In the genomic region with DNA sequence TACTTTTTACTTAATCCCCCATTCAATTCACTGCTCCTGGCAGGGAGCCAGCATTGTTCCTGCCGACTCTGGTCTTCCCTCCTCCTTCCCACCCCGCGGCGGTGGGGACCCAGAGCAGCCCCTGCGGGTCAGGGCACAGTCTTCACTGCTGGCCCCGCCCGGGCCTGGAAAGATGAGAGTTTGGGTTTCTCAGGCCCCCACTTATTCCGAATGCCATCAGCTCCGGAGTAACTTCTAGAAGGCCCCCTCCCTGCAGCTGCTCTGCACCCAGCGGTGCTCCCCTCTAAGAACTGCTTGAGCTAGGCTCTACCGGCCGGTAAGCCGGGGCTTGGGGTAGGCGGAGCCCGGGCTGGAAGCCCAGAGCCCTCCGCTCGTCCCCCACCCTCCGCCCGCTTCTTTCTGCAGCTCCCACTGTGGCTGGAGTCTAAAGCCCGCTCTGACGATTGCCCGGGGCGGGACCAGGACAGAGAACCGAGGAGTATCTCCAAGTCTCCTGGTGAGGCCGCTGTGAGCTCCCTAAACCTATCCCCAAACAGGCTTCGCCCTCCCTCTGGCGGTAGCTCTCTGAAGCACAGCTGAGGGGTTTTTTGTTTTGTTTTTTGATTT, we compare ENCODE assay signal across 8 mouse cellular contexts. TPM values are rescaled to one million over a fixed set of nuclear protein-coding genes. Genes with fewer than 3 reads are reported as not detected.
A peak's percentile ranks its signal among the peaks of the same experiment; 100 is the strongest.
DNase-seq lines count a peak whose midpoint lies in the region; ATAC-seq lines count a peak whose summit lies in the region.

No protein-coding gene starts in this region.

- H3K9ac ChIP-seq in heart, embryonic 14.5 days (ENCODE audit: low read length) = peak overlapping the region; percentile 85
- peak overlapping the region; percentile 55; the same call in 1 of the 2 replicates for H3K9ac ChIP-seq in liver, embryonic 12.5 days
- H3K9ac ChIP-seq in stomach, embryonic 14.5 days (replicated peaks; ENCODE audit: low read depth, low read length) = peak overlapping the region; percentile 52

- H3K27me3 ChIP-seq in heart, embryonic 14.5 days (ENCODE audit: control insufficient read depth, insufficient read depth, low read length) = peaks cover 4% of the 10 kb centered on the region; the same call in 1 of the 2 replicates
- peaks cover 64% of the 10 kb centered on the region for H3K27me3 ChIP-seq in liver, embryonic 12.5 days (replicated peaks)
- H3K27me3 ChIP-seq in stomach, embryonic 14.5 days (ENCODE audit: control insufficient read depth, insufficient read depth, low read length) = no peaks in the 10 kb centered on the region

- peak overlapping the region; percentile 57 for H3K4me3 ChIP-seq in brown adipose tissue, adult 24 weeks (ENCODE audit: insufficient read depth, low read depth, low read length)
- peak overlapping the region; percentile 57 to 66 for H3K4me3 ChIP-seq in heart, embryonic 14.5 days (ENCODE audit: control insufficient read depth in 1 of 2, insufficient read depth in 1 of 2, low read depth in 1 of 2, low read length in 2 of 2)
- H3K4me3 ChIP-seq in liver, embryonic 12.5 days = peak overlapping the region; percentile 46
- peak overlapping the region; percentile 35 for H3K4me3 ChIP-seq in stomach, embryonic 14.5 days (ENCODE audit: low read depth, low read length)

- ATAC-seq in CD4-positive, CD25-positive, alpha-beta regulatory T cell, adult 4 months = peak; percentile 97
- peak; percentile 96 for ATAC-seq in heart, embryonic 14.5 days (ENCODE audit: insufficient number of reproducible peaks, insufficient read depth, low FRiP score, low read depth)
- ATAC-seq in liver, embryonic 12.5 days = peak; percentile 87
- ATAC-seq in stomach, embryonic 14.5 days (ENCODE audit: insufficient number of reproducible peaks, insufficient read depth, low FRiP score, low read depth) = peak; percentile 97

- peak; percentile 85 for DNase-seq in fibroblast of lung, adult 2 months (ENCODE audit: low read depth)
- peak; percentile 95 for DNase-seq in kidney, postnatal 14 days
- DNase-seq in natural killer cell, adult 2 months (ENCODE audit: low spot score in 2 of 2) = peak; percentile 40 to 55

- 1% methylated on average over 27 of the region's 27 CpGs for WGBS in heart, embryonic 14.5 days
- WGBS in liver, embryonic 12.5 days (ENCODE audit: insufficient replicate concordance) = 0% methylated on average over 27 of the region's 27 CpGs
- under 1% methylated on average over 27 of the region's 27 CpGs for WGBS in stomach, embryonic 14.5 days

- no peaks in the 10 kb centered on the region for H3K9me3 ChIP-seq in heart, embryonic 14.5 days (ENCODE audit: control insufficient read depth, low read length)
- no peaks in the 10 kb centered on the region for H3K9me3 ChIP-seq in liver, embryonic 12.5 days (replicated peaks)
- H3K9me3 ChIP-seq in stomach, embryonic 14.5 days (ENCODE audit: control insufficient read depth, low read depth, low read length) = no peaks in the 10 kb centered on the region

- peak overlapping the region; percentile 89 for H3K4me2 ChIP-seq in heart, embryonic 14.5 days (ENCODE audit: low read length)
- H3K4me2 ChIP-seq in liver, embryonic 12.5 days = peak overlapping the region; percentile 72
- peak overlapping the region; percentile 66 for H3K4me2 ChIP-seq in stomach, embryonic 14.5 days (replicated peaks; ENCODE audit: low read depth, low read length)

- no peaks in the 10 kb centered on the region for H3K4me1 ChIP-seq in brown adipose tissue, adult 24 weeks (ENCODE audit: control insufficient read depth, insufficient read depth, insufficient read length, low read length)
- H3K4me1 ChIP-seq in heart, embryonic 14.5 days (ENCODE audit: control insufficient read depth in 2 of 2, insufficient read depth in 2 of 2, low read length in 2 of 2) = peaks cover 16 to 18% of the 10 kb centered on the region in 2 experiments
- H3K4me1 ChIP-seq in liver, embryonic 12.5 days = peaks cover 14% of the 10 kb centered on the region
- peaks cover 22% of the 10 kb centered on the region for H3K4me1 ChIP-seq in stomach, embryonic 14.5 days (ENCODE audit: control insufficient read depth, insufficient read depth, low read length)

- H3K27ac ChIP-seq in brown adipose tissue, adult 24 weeks (replicated peaks; ENCODE audit: low read depth, low read length) = no peak overlapping the region
- peak overlapping the region; percentile 93 to 96 for H3K27ac ChIP-seq in heart, embryonic 14.5 days (replicated peaks in 1 of 2; ENCODE audit: control insufficient read depth in 1 of 2, insufficient read depth in 1 of 2, low read depth in 2 of 2, low read length in 2 of 2)
- H3K27ac ChIP-seq in liver, embryonic 12.5 days = peak overlapping the region; percentile 68
- H3K27ac ChIP-seq in stomach, embryonic 14.5 days (ENCODE audit: low read length) = peak overlapping the region; percentile 98

- H3K36me3 ChIP-seq in heart, embryonic 14.5 days (ENCODE audit: control insufficient read depth, insufficient read depth, low read length) = no peaks in the 10 kb centered on the region
- no peaks in the 10 kb centered on the region for H3K36me3 ChIP-seq in liver, embryonic 12.5 days
- no peaks in the 10 kb centered on the region for H3K36me3 ChIP-seq in stomach, embryonic 14.5 days (ENCODE audit: control insufficient read depth, insufficient read depth, low read length)

RNA-seq across cellular contexts. Expression of gene Nes, which starts 10.2 kb away (rescaled TPM):
- not detected for polyA plus RNA-seq in CD4-positive, CD25-positive, alpha-beta regulatory T cell, adult 4 months (2017; shearing (Covaris generic))
- polyA plus RNA-seq in brown adipose tissue, adult 24 weeks (2012; ENCODE audit: insufficient read depth, insufficient read length, missing spikeins) = 7.6 and 8.4 TPM in 2 replicates
- 9.8 and 10.7 TPM in 2 replicates for polyA plus RNA-seq in heart, embryonic 14.5 days (2014; fragmentation: Nextera tagmentation; extraction: Ambion mirVana)
- 7.2 and 7.3 TPM in 2 replicates for polyA plus RNA-seq in liver, embryonic 12.5 days (2016; fragmentation: Nextera tagmentation; extraction: Ambion mirVana)
- 10.5 and 10.6 TPM in 2 replicates for polyA plus RNA-seq in stomach, embryonic 14.5 days (2014; fragmentation: Nextera tagmentation; extraction: Ambion mirVana)

RNA-seq across cellular contexts. Expression of gene Crabp2, which starts 12.2 kb away (rescaled TPM):
- polyA plus RNA-seq in CD4-positive, CD25-positive, alpha-beta regulatory T cell, adult 4 months (2017; shearing (Covaris generic)) = not detected
- not detected in 2 replicates for polyA plus RNA-seq in brown adipose tissue, adult 24 weeks (2012; ENCODE audit: insufficient read depth, insufficient read length, missing spikeins)
- 1.6 and 2.4 TPM in 2 replicates for polyA plus RNA-seq in heart, embryonic 14.5 days (2014; fragmentation: Nextera tagmentation; extraction: Ambion mirVana)
- 3.9 and 6.5 TPM in 2 replicates for polyA plus RNA-seq in liver, embryonic 12.5 days (2016; fragmentation: Nextera tagmentation; extraction: Ambion mirVana)
- polyA plus RNA-seq in stomach, embryonic 14.5 days (2014; fragmentation: Nextera tagmentation; extraction: Ambion mirVana) = 30.7 and 44.1 TPM in 2 replicates

RNA-seq across cellular contexts. Expression of gene Rrnad1, which starts 30.2 kb away (rescaled TPM):
- polyA plus RNA-seq in CD4-positive, CD25-positive, alpha-beta regulatory T cell, adult 4 months (2017; shearing (Covaris generic)) = 10 to 100 TPM; 24.4 to 28.2 TPM
- 4.5 and 6.7 TPM in 2 replicates for polyA plus RNA-seq in brown adipose tissue, adult 24 weeks (2012; ENCODE audit: insufficient read depth, insufficient read length, missing spikeins)
- 10.9 and 14.4 TPM in 2 replicates for polyA plus RNA-seq in heart, embryonic 14.5 days (2014; fragmentation: Nextera tagmentation; extraction: Ambion mirVana)
- polyA plus RNA-seq in liver, embryonic 12.5 days (2016; fragmentation: Nextera tagmentation; extraction: Ambion mirVana) = 11.1 and 11.4 TPM in 2 replicates
- 17.9 and 20.0 TPM in 2 replicates for polyA plus RNA-seq in stomach, embryonic 14.5 days (2014; fragmentation: Nextera tagmentation; extraction: Ambion mirVana)

RNA-seq across cellular contexts. Expression of gene Isg20l2, which starts 30.6 kb away (rescaled TPM):
- 10 to 100 TPM in 1 of 2 experiments, 1 to 10 TPM in 1; 8.5 to 15.1 TPM for polyA plus RNA-seq in CD4-positive, CD25-positive, alpha-beta regulatory T cell, adult 4 months (2017; shearing (Covaris generic))
- polyA plus RNA-seq in brown adipose tissue, adult 24 weeks (2012; ENCODE audit: insufficient read depth, insufficient read length, missing spikeins) = 6.7 and 7.9 TPM in 2 replicates
- 18.5 and 19.3 TPM in 2 replicates for polyA plus RNA-seq in heart, embryonic 14.5 days (2014; fragmentation: Nextera tagmentation; extraction: Ambion mirVana)
- polyA plus RNA-seq in liver, embryonic 12.5 days (2016; fragmentation: Nextera tagmentation; extraction: Ambion mirVana) = 51.9 and 52.2 TPM in 2 replicates
- 31.9 and 35.4 TPM in 2 replicates for polyA plus RNA-seq in stomach, embryonic 14.5 days (2014; fragmentation: Nextera tagmentation; extraction: Ambion mirVana)

RNA-seq across cellular contexts. Expression of gene Bcan, which starts 39.3 kb away (rescaled TPM):
- polyA plus RNA-seq in CD4-positive, CD25-positive, alpha-beta regulatory T cell, adult 4 months (2017; shearing (Covaris generic)) = not detected
- polyA plus RNA-seq in brown adipose tissue, adult 24 weeks (2012; ENCODE audit: insufficient read depth, insufficient read length, missing spikeins) = not detected in 2 replicates
- polyA plus RNA-seq in heart, embryonic 14.5 days (2014; fragmentation: Nextera tagmentation; extraction: Ambion mirVana) = 0.31 TPM in 1 of 2 replicates, not detected in the other
- polyA plus RNA-seq in liver, embryonic 12.5 days (2016; fragmentation: Nextera tagmentation; extraction: Ambion mirVana) = not detected in 2 replicates
- 0.10 and 0.27 TPM in 2 replicates for polyA plus RNA-seq in stomach, embryonic 14.5 days (2014; fragmentation: Nextera tagmentation; extraction: Ambion mirVana)
